Mouse (Mus musculus): ENCODE measurements around the gene Hadhb.

Hadhb gene

DNA sequence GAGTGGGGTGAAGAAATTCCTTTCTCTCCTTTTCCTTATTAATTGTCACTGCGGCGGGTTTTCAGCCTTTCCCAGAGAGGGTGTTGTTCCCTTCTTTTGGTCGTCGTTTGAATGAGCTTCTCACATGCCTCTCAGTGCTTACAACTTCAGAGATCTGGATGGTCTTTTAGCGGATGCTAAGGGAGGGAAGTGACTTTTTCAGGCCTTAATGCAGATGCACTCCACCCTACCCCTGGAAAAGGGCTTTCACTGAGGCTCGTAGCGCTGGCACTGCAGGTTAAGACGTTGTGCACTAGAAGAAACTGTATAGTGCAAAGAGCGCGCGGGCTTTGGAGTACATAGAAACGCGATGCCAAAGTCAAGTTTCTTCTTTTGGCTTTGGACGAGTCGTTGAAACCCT, 78.0 kb downstream of the Hadhb start:
- no peak for DNase-seq (ENCODE audit: low spot score in 2 of 2)

DNA sequence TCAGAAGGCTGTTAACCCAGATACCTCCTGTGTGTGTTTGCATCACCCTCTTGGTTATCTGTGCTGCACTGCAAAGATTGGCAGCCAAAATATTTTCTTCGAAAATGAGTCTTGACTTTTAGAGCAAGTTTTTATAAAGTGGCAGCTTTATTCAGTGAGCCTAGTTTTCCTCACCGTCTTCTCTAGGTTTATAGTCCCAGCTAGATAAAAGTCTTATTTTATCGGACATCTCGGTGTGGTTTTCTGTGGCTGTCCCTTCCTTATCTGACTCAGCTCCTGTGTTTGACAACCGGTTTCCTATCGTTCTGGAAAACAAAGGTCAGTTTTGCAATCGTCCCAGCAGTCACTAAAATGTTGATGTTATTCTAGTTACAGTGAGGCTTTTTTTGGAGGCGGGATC, 78.9 kb downstream of the Hadhb start:
- DNase-seq (ENCODE audit: low spot score in 2 of 2): no peak

All from urinary bladder, adult 18-20 months (tissue).